Comparison of ENCODE assay signal across 22 mouse cellular contexts in genomic region chr10:10301692-10302091, GRCm38 (mm10).
DNase-seq lines count a peak whose midpoint lies in the region; ATAC-seq and TF ChIP-seq lines count a peak whose summit lies in the region.
"Had no signal": no experiment of that assay in that cellular context is flagged by ENCODE, and none has a peak within 500 bp of the region (broad histone marks: within the 10 kb centered on the region; RNA-seq: fewer than 3 reads in every experiment).

No protein-coding gene starts in this region.

- no peak overlapping the region for H3K4me3 ChIP-seq in kidney, embryonic 16.5 days (ENCODE audit: low read length)
- no peak overlapping the region for H3K4me3 ChIP-seq in kidney, adult 2 months (ENCODE audit: insufficient read depth, low read depth, low read length)
- no peak overlapping the region for H3K4me3 ChIP-seq in myocyte
- H3K4me3 ChIP-seq: erythroblast, embryonic 14.5 days; forebrain, embryonic 12.5 days; heart, embryonic 12.5 days; liver, embryonic 12.5 days; midbrain, embryonic 13.5 days; neural tube, embryonic 13.5 days had no signal

- no peak for TF ChIP-seq POLR2A in kidney, adult 2 months (IDR thresholded peaks at IDR 0.05; ENCODE audit: low read depth, low read length)
- TF ChIP-seq POLR2A in myocyte (IDR thresholded peaks at IDR 0.05; ENCODE audit: insufficient read length, low read depth), result no peak

- peak; percentile 23 for DNase-seq in embryo, embryonic 10 days (ENCODE audit: low spot score)
- DNase-seq in embryo, embryonic 9.5 days (ENCODE audit: extremely low spot score), result no peak
- DNase-seq in kidney, adult 2 months, result no peak
- DNase-seq in thymus, postnatal 25 days, result no peak
- DNase-seq: cerebellum, adult 18-20 months; cerebellum, postnatal 14 days; gastrocnemius, postnatal 10 days; heart, postnatal 10 days; lung, adult 18-20 months; lung, postnatal 10 days; thymus, postnatal 14 days had no signal

- H3K4me2 ChIP-seq in kidney, embryonic 16.5 days (replicated peaks; ENCODE audit: low read depth, low read length), result no peak overlapping the region
- H3K4me2 ChIP-seq in myocyte (ENCODE audit: low read depth), result peak overlapping the region; percentile 63
- H3K4me2 ChIP-seq: forebrain, embryonic 12.5 days; heart, embryonic 12.5 days; liver, embryonic 12.5 days; midbrain, embryonic 13.5 days; neural tube, embryonic 13.5 days had no signal

- no peaks in the 10 kb centered on the region for H3K79me2 ChIP-seq in myocyte (ENCODE audit: control insufficient read depth, insufficient read depth)

- H3K27me3 ChIP-seq in kidney, embryonic 16.5 days (ENCODE audit: insufficient read depth, low read length), result peaks cover 29% of the 10 kb centered on the region
- H3K27me3 ChIP-seq in kidney, adult 2 months (replicated peaks; ENCODE audit: control insufficient read depth, insufficient read depth, low read length), result 0 out of 2 replicates have a peak, but pooled peaks cover 1% of the 10 kb centered on the region
- H3K27me3 ChIP-seq in myocyte (ENCODE audit: control insufficient read depth, insufficient read depth, insufficient read length), result no peaks in the 10 kb centered on the region
- H3K27me3 ChIP-seq: forebrain, embryonic 12.5 days; heart, embryonic 12.5 days; liver, embryonic 12.5 days; midbrain, embryonic 13.5 days; neural tube, embryonic 13.5 days had no signal

- H3K36me3 ChIP-seq in kidney, embryonic 16.5 days (ENCODE audit: insufficient read depth, low read length), result no peaks in the 10 kb centered on the region
- no peaks in the 10 kb centered on the region for H3K36me3 ChIP-seq in kidney, adult 2 months (ENCODE audit: control insufficient read depth, insufficient read depth, low read length)
- H3K36me3 ChIP-seq in myocyte (ENCODE audit: control insufficient read depth, insufficient read depth), result no peaks in the 10 kb centered on the region
- H3K36me3 ChIP-seq: forebrain, embryonic 12.5 days; heart, embryonic 12.5 days; liver, embryonic 12.5 days; midbrain, embryonic 13.5 days; neural tube, embryonic 13.5 days had no signal

- H3K27ac ChIP-seq in kidney, embryonic 16.5 days (ENCODE audit: low read length), result 0 out of 2 replicates have a peak overlapping the region, but pooled peaks have one; percentile 14
- no peak overlapping the region for H3K27ac ChIP-seq in kidney, adult 2 months (ENCODE audit: insufficient read depth, low read depth, low read length)
- H3K27ac ChIP-seq: forebrain, embryonic 12.5 days; hindbrain, postnatal 0 days; liver, embryonic 12.5 days; midbrain, embryonic 13.5 days; neural tube, embryonic 13.5 days had no signal

- no peak overlapping the region for H3ac ChIP-seq in myocyte (ENCODE audit: control insufficient read depth, insufficient read length)

- ATAC-seq in kidney, embryonic 16.5 days (ENCODE audit: low FRiP score, low TSS enrichment), result no peak
- ATAC-seq in common myeloid progenitor, adult 5-6 weeks (replicated peaks; ENCODE audit: low read depth, poor library complexity, severe bottlenecking), result 0 out of 2 replicates have a peak, but pooled peaks have one; percentile 29
- ATAC-seq: CD4-positive, CD25-positive, alpha-beta regulatory T cell, adult 4 months; hindbrain, postnatal 0 days; liver, embryonic 12.5 days; midbrain, embryonic 13.5 days had no signal

- no peaks in the 10 kb centered on the region for H3K9me3 ChIP-seq in kidney, embryonic 16.5 days (ENCODE audit: low read length)
- H3K9me3 ChIP-seq: forebrain, embryonic 12.5 days; heart, embryonic 12.5 days; liver, embryonic 12.5 days; midbrain, embryonic 13.5 days; neural tube, embryonic 13.5 days had no signal

- no peak for TF ChIP-seq CTCF in kidney, adult 2 months (conservative IDR thresholded peaks at IDR 0.05; ENCODE audit: insufficient read depth, insufficient read length, low read depth, low read length)

- no peak overlapping the region for H3K9ac ChIP-seq in kidney, embryonic 16.5 days (replicated peaks; ENCODE audit: low read length)
- H3K9ac ChIP-seq: forebrain, embryonic 12.5 days; heart, embryonic 12.5 days; liver, embryonic 12.5 days; midbrain, embryonic 13.5 days; neural tube, embryonic 13.5 days had no signal

- H3K4me1 ChIP-seq in kidney, embryonic 16.5 days (ENCODE audit: insufficient read depth, low read length), result peaks cover 22% of the 10 kb centered on the region
- H3K4me1 ChIP-seq in kidney, adult 2 months (ENCODE audit: control insufficient read depth, insufficient read depth, low read length), result peaks cover 14% of the 10 kb centered on the region
- H3K4me1 ChIP-seq: liver, embryonic 12.5 days had no signal

- 7% methylated on average over 4 of the region's 4 CpGs for WGBS in kidney, embryonic 16.5 days
- 31% methylated on average over 4 of the region's 4 CpGs for WGBS in kidney, adult 2 months

TF ChIP-seq in myocyte, 11 proteins besides CTCF, POLR2A, EP300 and RAD21:
- TF ChIP-seq MAX (IDR thresholded peaks at IDR 0.05; ENCODE audit: low read depth), result no peak
- no peak for TF ChIP-seq POLR2AphosphoS2 (IDR thresholded peaks at IDR 0.05; ENCODE audit: insufficient read length, low read depth)
- TF ChIP-seq E2F4 (IDR thresholded peaks at IDR 0.05; ENCODE audit: insufficient read depth), result no peak
- TF ChIP-seq SRF (IDR thresholded peaks at IDR 0.05; ENCODE audit: control insufficient read depth, insufficient read length, low read depth), result no peak
- no peak for TF ChIP-seq REST (IDR thresholded peaks at IDR 0.05; ENCODE audit: insufficient read depth, insufficient read length)
- no peak for TF ChIP-seq MYOD1 (IDR thresholded peaks at IDR 0.05; ENCODE audit: control insufficient read depth in 1 of 3, insufficient read length in 2 of 3, low read depth in 2 of 3)
- no peak for TF ChIP-seq CEBPB (IDR thresholded peaks at IDR 0.05; ENCODE audit: insufficient read depth, poor library complexity, severe bottlenecking)
- TF ChIP-seq USF1 (IDR thresholded peaks at IDR 0.05; ENCODE audit: low read depth), result no peak
- no peak for TF ChIP-seq TCF3 (IDR thresholded peaks at IDR 0.05; ENCODE audit: insufficient read length, low read depth)
- no peak for TF ChIP-seq MYOG (IDR thresholded peaks at IDR 0.05; ENCODE audit: control insufficient read depth in 1 of 3, insufficient read depth in 1 of 3, insufficient read length in 2 of 3, low read depth in 2 of 3)
- TF ChIP-seq TCF12 (IDR thresholded peaks at IDR 0.05; ENCODE audit: insufficient read depth, poor library complexity, severe bottlenecking), result no peak
